Mouse (Mus musculus) liver, embryonic 11.5 days (tissue): ENCODE data around the gene Alk. TPM values are rescaled to one million over a fixed set of nuclear protein-coding genes. Genes with fewer than 3 reads are reported as not detected.
"Not testable (repeated sequence)": the region's sequence is repeated elsewhere in the genome, so short reads cannot be mapped to it uniquely, and the experiment has no call there.

Source experiments
- ATAC-seq: fragments of 200-750 bp; cut with Nextera tagmentation; replicated peaks from 2 replicates; pipeline ENCODE4 v1.8.0; 2017; ENCODE audit warnings: moderate number of reproducible peaks, mild to moderate bottlenecking, moderate TSS enrichment, moderate library complexity; ENCODE audit not compliant: low FRiP score
- DNase-seq: peaks from one replicate; pipeline ENCODE4 v3.0.0-alpha.2; 2017; ENCODE audit warnings: low spot score
- H3K27ac ChIP-seq: fragments of 300-500 bp; sonication (generic); 2 replicates; pipeline ENCODE4 v1.5.1; 2014; ENCODE audit warnings: mild to moderate bottlenecking, low read depth, low read length, control low read depth
- H3K27me3 ChIP-seq: fragments of 300-500 bp; sonication (generic); replicated peaks from 2 replicates; pipeline ENCODE4 v1.6.1; 2014; ENCODE audit warnings: low read length, mixed read lengths; ENCODE audit not compliant: control insufficient read depth, insufficient read depth
- H3K36me3 ChIP-seq: fragments of 300-500 bp; sonication (generic); 2 replicates; pipeline ENCODE4 v1.6.1; 2014; ENCODE audit warnings: mild to moderate bottlenecking, low read length, moderate library complexity, mixed read lengths; ENCODE audit not compliant: control insufficient read depth, insufficient read depth
- H3K4me1 ChIP-seq: fragments of 300-500 bp; sonication (generic); replicated peaks from 2 replicates; pipeline ENCODE4 v1.6.1; 2014; ENCODE audit warnings: low read length, mixed read lengths; ENCODE audit not compliant: control insufficient read depth, insufficient read depth
- H3K4me2 ChIP-seq: fragments of 300-500 bp; sonication (generic); 2 replicates; pipeline ENCODE4 v1.6.1; 2014; ENCODE audit warnings: mild to moderate bottlenecking, control low read depth, moderate library complexity
- H3K4me3 ChIP-seq: fragments of 300-500 bp; sonication (generic); 2 replicates; pipeline ENCODE4 v1.5.1; 2014; ENCODE audit warnings: low read depth, low read length, control low read depth
- H3K9ac ChIP-seq: fragments of 300-500 bp; sonication (generic); 2 replicates; pipeline ENCODE4 v1.6.1; 2014; ENCODE audit warnings: low read depth, low read length, control low read depth
- H3K9me3 ChIP-seq: fragments of 300-500 bp; sonication (generic); 2 replicates; pipeline ENCODE4 v1.6.1; 2016; ENCODE audit warnings: low read length, inconsistent platforms, mixed read lengths; ENCODE audit not compliant: control insufficient read depth
- WGBS: fragments of 180-500 bp; shearing (Covaris S2); extraction: QIAGEN DNeasy Blood & Tissue Kit; methylation state at CpG from one replicate; pipeline ENCODE4 v1.1.7; 2014; 5-methylcytosine and 5-hydroxymethylcytosine counted together
- polyA plus RNA-seq: library from polyadenylated mRNA; unstranded; fragments of >200 nt; fragmentation: Nextera tagmentation; extraction: Ambion mirVana; gene quantifications from 2 replicates; pipeline ENCODE4 v1.2.1, GENCODE M21; 2014

Alk gene
- polyA plus RNA-seq, 1 experiment from 2014 or later, result 0.21 TPM

DNA sequence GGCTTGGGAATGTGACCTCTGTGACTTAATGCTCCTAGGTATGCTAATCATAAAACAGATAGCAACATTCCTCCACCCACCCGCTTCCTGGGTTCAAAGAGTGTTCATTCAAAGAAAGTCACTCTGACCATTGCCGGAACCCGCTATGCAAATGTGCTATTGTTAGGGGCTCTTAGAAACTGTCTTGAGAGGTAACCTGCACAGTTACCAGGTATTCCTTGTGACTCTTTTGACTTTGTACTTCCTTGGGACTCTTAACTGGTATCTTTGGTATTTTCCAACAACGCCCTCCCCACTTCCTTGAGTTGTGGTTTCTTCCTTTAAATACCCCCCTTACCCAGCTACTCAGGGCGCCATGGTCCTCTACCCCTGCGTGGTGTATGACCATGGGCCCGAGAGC, 125.2 kb downstream of the Alk start:
- not testable (repeated sequence) for H3K27ac ChIP-seq, ATAC-seq, H3K4me3 ChIP-seq, H3K27me3 ChIP-seq, DNase-seq, H3K36me3 ChIP-seq, H3K4me2 ChIP-seq, H3K9me3 ChIP-seq, H3K4me1 ChIP-seq, H3K9ac ChIP-seq
- WGBS, result 86% methylated on average over 7 of the region's 7 CpGs

DNA sequence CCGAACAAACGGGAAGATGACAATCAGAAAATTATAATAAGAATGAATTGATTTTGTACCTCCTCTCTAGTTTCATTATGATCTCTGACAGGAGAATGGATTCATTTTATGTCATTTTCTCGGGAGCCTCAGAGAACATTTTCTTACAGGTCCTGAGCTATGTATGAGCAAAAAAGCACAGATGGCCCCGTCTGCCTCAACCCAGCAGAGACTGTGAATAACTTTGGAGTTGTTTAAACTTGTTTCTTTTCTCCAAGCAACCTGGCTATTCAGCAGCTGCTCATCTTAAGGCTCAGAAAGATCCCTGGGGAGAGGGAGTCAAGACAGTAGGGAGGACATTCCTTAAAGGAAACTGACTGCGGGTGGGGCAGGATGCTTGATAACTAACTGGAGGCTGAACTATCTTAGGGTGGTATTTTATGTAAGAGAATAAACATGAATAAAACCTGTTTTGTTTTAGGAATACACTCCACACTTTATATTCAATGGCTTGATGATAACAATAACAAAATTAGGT, 126.5 kb downstream of the Alk start:
- Histone ChIP-seq H3K27me3 (no peaks in the 10 kb centered on the region), H3K9me3 (no peaks in the 10 kb centered on the region), H3K9ac (no peak overlapping the region), H3K4me3 (no peak overlapping the region), H3K4me2 (no peak overlapping the region), H3K36me3 (no peaks in the 10 kb centered on the region), H3K4me1 (no peaks in the 10 kb centered on the region), H3K27ac (no peak overlapping the region)
- 62% methylated on average over 5 of the region's 5 CpGs for WGBS
- DNase-seq (no peak), ATAC-seq (no peak)

DNA sequence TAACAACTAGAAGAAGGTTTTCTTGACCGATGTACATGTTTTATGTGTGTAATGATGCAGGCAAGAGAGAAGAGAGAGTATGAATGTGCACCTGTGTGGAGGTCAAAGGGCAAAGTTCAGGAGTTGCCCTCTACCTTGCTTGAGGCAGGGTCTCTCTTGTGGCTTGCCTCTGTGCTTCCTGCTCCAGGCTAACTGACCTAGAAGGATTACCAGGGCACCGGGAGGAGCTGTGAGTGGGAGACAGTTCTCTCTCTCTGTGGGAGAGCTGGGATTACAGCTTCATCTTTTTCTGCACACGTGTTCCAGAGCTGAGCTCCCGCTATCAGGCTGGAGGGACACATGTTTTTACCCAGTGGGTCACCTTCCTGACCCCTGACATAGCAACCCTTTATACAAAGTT, 127.5 kb downstream of the Alk start:
- H3K27me3 ChIP-seq, result no peaks in the 10 kb centered on the region
- DNase-seq, result no peak
- no peaks in the 10 kb centered on the region for H3K9me3 ChIP-seq
- H3K4me2 ChIP-seq, result no peak overlapping the region
- no peaks in the 10 kb centered on the region for H3K4me1 ChIP-seq
- H3K36me3 ChIP-seq, result no peaks in the 10 kb centered on the region
- no peak overlapping the region for H3K27ac ChIP-seq
- H3K4me3 ChIP-seq, result no peak overlapping the region
- ATAC-seq, result no peak
- H3K9ac ChIP-seq, result no peak overlapping the region
- WGBS, result 42% methylated on average over 4 of the region's 4 CpGs

DNA sequence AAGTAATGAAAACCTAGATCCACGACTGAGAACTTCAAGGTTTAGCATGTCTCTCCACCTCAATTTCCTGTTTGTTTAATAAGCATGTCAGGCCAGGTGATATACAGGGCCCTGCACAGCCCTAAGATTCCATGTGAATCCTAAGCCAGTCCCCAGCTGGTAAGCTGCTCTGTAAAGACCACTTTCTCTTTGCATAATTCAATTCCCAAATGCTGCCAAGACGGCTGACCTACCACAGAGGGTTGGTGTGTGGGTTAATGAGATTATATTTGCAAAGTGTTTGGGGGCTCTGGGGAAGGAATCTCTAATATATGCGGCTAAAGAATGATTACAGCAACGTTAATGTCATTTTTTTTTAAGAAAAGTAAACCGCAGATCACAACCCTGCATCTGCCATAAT, 130.3 kb downstream of the Alk start:
- no peak overlapping the region for H3K27ac ChIP-seq
- no peak for ATAC-seq
- H3K36me3 ChIP-seq, result no peaks in the 10 kb centered on the region
- no peak overlapping the region for H3K4me2 ChIP-seq
- H3K27me3 ChIP-seq, result no peaks in the 10 kb centered on the region
- no peak overlapping the region for H3K9ac ChIP-seq
- H3K4me1 ChIP-seq, result no peaks in the 10 kb centered on the region
- no peak overlapping the region for H3K4me3 ChIP-seq
- DNase-seq, result no peak
- H3K9me3 ChIP-seq, result no peaks in the 10 kb centered on the region
- WGBS, result 70% methylated on average over 5 of the region's 5 CpGs

DNA sequence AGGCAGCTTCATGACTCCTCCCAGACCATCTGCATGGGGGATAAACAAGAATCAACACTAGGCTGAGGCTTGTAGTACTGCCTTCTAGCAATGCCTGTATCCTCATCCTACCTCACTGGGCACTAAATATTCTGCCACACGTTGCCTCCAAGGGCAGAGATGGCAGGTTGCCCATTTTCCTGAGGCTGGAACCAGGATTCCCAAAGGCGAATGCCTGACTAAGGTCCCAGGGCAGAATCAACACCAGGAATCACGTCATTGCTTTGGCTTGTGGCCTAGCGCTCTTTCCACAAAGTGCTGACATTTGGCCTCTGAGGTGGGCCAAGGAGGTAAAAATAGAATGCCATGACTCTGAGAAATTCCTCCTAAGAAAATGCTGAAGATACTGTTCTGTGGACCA, 155.9 kb downstream of the Alk start:
- no peaks in the 10 kb centered on the region for H3K36me3 ChIP-seq
- no peak overlapping the region for H3K9ac ChIP-seq
- no peak overlapping the region for H3K4me3 ChIP-seq
- WGBS, result 72% methylated on average over 4 of the region's 4 CpGs
- H3K9me3 ChIP-seq, result peaks cover 2% of the 10 kb centered on the region; the same call in 1 of the 2 replicates
- no peak overlapping the region for H3K4me2 ChIP-seq
- ATAC-seq, result no peak
- H3K27me3 ChIP-seq, result no peaks in the 10 kb centered on the region
- H3K27ac ChIP-seq, result no peak overlapping the region
- H3K4me1 ChIP-seq, result no peaks in the 10 kb centered on the region
- DNase-seq, result no peak

DNA sequence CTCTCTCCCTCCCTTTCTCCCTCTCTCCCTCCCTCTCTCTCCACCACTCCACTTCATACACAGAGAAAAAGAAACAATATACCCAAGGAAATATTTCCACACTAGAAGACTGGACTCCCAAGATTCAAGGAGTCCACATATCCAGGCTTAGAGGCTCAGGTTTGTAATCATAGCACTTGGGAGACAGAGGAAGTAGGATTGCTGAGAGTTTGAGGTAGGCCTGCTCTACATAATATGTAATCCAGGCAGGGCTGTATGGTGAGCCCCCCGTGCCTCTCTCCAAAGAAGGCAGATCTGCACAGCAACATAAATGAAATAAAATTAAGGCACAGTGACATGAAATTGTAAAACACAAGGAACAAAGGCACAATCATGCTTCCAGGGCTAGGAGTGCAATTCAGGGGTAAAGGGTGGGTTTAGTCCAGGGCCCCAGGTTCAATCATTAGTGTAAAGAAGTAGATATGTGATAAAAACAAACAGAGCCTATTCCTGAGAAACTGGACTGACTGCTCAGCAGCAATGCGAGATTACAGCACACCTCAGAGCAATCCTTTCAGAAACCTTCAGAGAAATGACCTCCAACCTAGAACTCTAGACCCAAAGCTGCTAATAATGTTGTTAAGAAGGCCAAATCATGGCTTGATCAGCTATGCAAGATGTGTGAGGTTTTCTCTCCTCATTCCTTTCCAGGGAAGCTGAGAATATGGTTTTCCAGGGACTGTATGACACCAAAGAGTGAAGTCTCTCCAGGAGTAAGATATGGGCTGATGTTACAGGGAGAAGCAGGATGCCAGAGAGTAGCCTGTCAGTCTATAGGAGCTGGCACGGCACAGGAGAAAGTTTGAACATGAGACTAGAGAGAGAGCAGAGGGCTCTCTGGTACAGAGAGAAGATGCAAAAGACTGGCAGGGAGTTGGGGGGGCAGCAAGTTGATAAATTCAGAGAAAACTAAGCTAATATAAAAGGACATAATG, 158.9 kb downstream of the Alk start:
- Histone ChIP-seq H3K27me3 (no peaks in the 10 kb centered on the region), H3K4me1 (no peaks in the 10 kb centered on the region), H3K4me3 (no peak overlapping the region), H3K4me2 (no peak overlapping the region), H3K36me3 (no peaks in the 10 kb centered on the region), H3K9ac (no peak overlapping the region), H3K9me3 (peaks cover 2% of the 10 kb centered on the region; the same call in 1 of the 2 replicates), H3K27ac (no peak overlapping the region)
- ATAC-seq, result no peak
- 69% methylated on average over 3 of the region's 3 CpGs for WGBS
- DNase-seq, result no peak

DNA sequence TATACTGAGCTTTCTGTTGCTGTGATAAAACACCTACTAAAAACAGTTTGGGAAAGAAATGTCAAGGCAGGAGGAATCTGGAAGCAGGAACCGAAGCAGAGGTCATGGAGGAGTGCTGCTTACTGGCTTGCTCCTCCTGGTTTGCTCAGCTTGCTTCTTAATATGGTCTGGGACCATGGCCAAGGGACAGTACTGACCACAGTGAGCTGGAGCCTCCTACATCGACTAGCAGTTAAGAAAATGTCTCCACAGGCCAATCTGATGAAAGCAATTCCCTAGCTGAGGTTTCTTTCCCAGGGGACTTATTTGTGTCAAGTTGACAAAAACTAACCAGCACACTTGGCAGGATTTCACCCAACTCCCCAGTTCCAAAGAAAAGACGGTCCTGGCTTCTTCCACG, 187.0 kb downstream of the Alk start:
- no peak overlapping the region for H3K4me3 ChIP-seq
- H3K27ac ChIP-seq, result no peak overlapping the region
- ATAC-seq, result no peak
- no peaks in the 10 kb centered on the region; the same call in 1 of the 2 replicates for H3K9me3 ChIP-seq
- no peaks in the 10 kb centered on the region for H3K36me3 ChIP-seq
- 69% methylated on average over 4 of the region's 4 CpGs for WGBS
- no peak overlapping the region for H3K4me2 ChIP-seq
- H3K4me1 ChIP-seq, result no peaks in the 10 kb centered on the region
- H3K27me3 ChIP-seq, result no peaks in the 10 kb centered on the region
- DNase-seq, result no peak
- H3K9ac ChIP-seq, result no peak overlapping the region

DNA sequence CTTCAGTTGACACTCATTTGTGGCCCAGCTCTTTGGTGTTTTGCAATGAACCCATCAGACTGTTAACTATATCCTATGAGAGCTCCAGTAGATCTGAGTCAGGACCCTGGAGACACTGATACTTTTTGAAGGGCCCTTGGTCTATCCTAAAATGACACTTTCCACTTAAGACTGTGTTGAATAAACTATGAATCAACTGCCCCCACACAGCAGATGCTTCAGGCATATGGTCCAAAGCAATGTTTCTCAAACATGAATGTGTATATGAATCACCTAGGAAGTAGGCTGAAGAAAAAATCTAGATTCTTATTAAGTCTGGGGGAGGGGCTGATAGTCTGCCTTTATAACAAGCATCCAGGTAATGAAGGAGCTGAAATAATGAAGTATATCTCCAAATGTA, 189.8 kb downstream of the Alk start:
- H3K27ac ChIP-seq, result no peak overlapping the region
- H3K9me3 ChIP-seq, result no peaks in the 10 kb centered on the region
- H3K4me2 ChIP-seq, result no peak overlapping the region
- no peak overlapping the region for H3K9ac ChIP-seq
- H3K4me3 ChIP-seq, result no peak overlapping the region
- ATAC-seq, result no peak
- no peaks in the 10 kb centered on the region for H3K4me1 ChIP-seq
- H3K36me3 ChIP-seq, result no peaks in the 10 kb centered on the region
- no peak for DNase-seq
- no peaks in the 10 kb centered on the region for H3K27me3 ChIP-seq

DNA sequence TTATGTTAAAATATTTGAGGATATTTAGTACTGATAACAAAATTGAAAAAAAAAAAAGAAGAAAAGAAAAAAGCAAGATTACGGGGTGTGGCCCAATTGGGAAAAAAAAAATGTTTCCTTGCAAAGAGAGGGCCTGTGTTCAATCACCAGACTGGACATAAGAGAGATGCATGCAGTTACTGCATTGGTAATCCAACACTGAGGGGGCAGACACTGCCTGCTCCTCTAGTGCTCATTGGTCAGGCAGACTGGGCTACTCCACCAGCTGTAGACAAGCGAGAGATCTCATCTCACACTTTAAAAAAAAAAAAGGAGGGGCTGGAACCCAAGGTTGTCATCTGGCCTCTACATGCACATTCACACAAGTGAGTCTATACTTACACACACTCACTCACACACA, 199.6 kb downstream of the Alk start:
- Histone ChIP-seq H3K9ac (no peak overlapping the region), H3K27ac (no peak overlapping the region), H3K27me3 (no peaks in the 10 kb centered on the region), H3K36me3 (no peaks in the 10 kb centered on the region), H3K4me2 (no peak overlapping the region), H3K4me1 (no peaks in the 10 kb centered on the region), H3K9me3 (0 out of 2 replicates have a peak, but pooled peaks cover 3% of the 10 kb centered on the region), H3K4me3 (no peak overlapping the region)
- WGBS, result 68% methylated on average over 2 of the region's 2 CpGs
- ATAC-seq (no peak), DNase-seq (no peak)
